Mouse (Mus musculus) gastrocnemius, postnatal 25 days (tissue): ENCODE data around the gene Krtap9-1. TPM values are rescaled to one million over a fixed set of nuclear protein-coding genes. Genes with fewer than 3 reads are reported as not detected.
"Not testable (repeated sequence)": the region's sequence is repeated elsewhere in the genome, so short reads cannot be mapped to it uniquely, and the experiment has no call there.

Source experiments
- DNase-seq: peaks from one replicate; pipeline ENCODE4 v3.0.0; 2022
- long read RNA-seq, 2 experiments: library from polyadenylated mRNA; stranded (forward); transcript quantifications; one replicate each; pipeline ENCODE4 v2.0.0; 2021
- total RNA-seq, 2 experiments: library from RNA; stranded (reverse); gene quantifications; 1 replicate in 1 of 2; 2 replicates in 1 of 2; pipeline ENCODE4 v1.2.3; 2021

Krtap9-1 gene
- not detected for total RNA-seq
- long read RNA-seq, experiment 1: 0 reads
- long read RNA-seq, experiment 2: 0 reads

GRCm38 (mm10) chr11:99873089-99873488 lies at the start of gene Krtap9-1:
Gene Krtap9-1, plus strand, starts transcription at chr11:99873389.
- DNase-seq: not testable (repeated sequence)

- DNase-seq: no peak
Observed at GRCm38 (mm10) chr11:99837966-99838365, 35.2 kb upstream of the Krtap9-1 start, which contains the start of gene 2300003K06Rik. Gene 2300003K06Rik, minus strand, starts transcription at chr11:99838066.

DNA sequence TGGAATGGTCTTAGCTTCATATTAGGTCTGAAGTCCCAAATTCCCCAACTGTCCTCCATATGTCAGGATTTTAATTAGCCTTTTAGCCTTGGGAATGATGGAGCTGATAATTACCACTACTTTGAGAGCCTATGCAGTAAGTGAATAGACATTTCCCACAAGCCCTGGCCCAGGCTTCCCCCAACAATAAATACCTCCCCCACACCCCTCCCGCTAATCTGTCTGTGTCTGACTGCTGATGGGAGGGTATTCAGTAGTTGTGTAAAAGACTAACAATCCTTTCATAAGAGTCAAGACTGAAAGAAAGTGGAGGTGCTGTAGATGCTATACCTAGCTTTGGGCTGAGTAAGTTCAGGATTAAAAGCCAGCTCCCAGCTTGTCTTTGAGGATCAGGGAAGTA lies 31.0 kb upstream of the Krtap9-1 start:
- no peak for DNase-seq

- no peak for DNase-seq
Observed at GRCm38 (mm10) chr11:99846746-99847145, 26.4 kb upstream of the Krtap9-1 start.

- DNase-seq: no peak
Observed at GRCm38 (mm10) chr11:99851508-99851907, 21.7 kb upstream of the Krtap9-1 start, which contains the start of gene Krtap4-16. Gene Krtap4-16, minus strand, starts transcription at chr11:99851608.

GRCm38 (mm10) chr11:99854121-99854520 lies 19.1 kb upstream of the Krtap9-1 start:
- DNase-seq: no peak

DNA sequence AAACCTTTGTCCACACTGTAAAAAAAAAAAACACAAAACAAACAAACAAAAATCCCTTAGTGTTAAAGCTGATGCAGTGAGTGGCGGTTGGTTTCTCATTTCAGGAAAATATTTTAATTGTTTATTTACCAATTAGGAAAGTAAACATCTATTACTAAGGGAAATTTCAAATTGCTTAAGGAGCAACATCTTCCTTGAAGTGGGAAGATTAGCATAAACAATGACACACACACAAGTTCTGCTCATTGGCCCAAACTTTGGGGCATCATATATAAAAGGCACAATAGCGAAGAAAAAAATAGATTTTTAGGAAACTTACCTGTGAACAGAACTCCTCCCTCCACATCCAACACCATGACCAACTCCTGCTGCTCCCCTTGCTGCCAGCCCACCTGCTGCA lies 15.6 kb upstream of the Krtap9-1 start, which contains the start of gene Gm11568:
TSS of gene Gm11568 (plus strand) at position 301 of the 400 bp plus-strand sequence.
- DNase-seq: no peak

DNA sequence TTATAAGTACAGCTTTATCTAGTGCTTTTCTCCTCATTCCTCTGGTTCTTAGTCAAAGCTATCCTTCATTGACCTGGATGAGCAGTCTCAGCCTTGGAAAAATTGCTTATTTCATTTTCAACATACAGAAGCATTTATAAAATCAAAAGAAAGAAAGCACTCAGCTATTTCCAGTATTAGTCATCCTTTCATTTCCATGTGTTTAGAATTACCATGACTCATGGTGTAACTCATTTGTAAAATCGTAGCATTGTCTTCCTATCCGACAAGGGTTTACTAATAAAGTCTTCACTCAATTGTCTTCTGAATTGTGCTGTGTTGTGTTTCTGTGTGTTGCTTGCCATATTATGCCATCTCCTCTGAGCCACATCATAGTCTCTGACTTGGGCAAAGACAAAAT lies 14.4 kb upstream of the Krtap9-1 start:
- DNase-seq: no peak

GRCm38 (mm10) chr11:99864176-99864575 lies 9.0 kb upstream of the Krtap9-1 start, which contains the start of gene Gm11559:
Gene Gm11559, plus strand, starts transcription at chr11:99864476.
- not testable (repeated sequence) for DNase-seq

DNA sequence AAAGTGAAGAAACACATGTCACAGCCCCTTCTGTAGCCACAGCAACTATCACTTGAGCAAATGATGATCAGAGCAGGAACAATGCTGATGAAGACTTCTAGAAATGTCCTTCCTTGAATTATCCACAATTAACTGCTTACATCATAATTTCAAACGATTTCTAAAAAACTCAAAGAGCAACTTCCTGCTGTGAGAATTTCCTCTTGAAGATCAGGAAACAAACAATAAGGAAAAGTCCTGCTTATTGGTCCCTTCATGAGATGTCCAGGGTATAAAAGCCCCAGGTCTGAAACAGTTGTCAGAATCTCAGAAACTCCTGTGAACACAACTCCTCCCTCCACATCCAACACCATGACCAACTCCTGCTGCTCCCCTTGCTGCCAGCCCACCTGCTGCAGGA lies 5.7 kb downstream of the Krtap9-1 start, which contains the start of gene Gm11567:
TSS of gene Gm11567 (plus strand) at position 301 of the 400 bp plus-strand sequence.
- not testable (repeated sequence) for DNase-seq

GRCm38 (mm10) chr11:99907620-99908019 lies 34.4 kb downstream of the Krtap9-1 start, which contains the start of gene Krtap31-1:
Gene Krtap31-1, plus strand, starts transcription at chr11:99907920.
- DNase-seq: no peak

- no peak for DNase-seq
Observed at GRCm38 (mm10) chr11:99914451-99914850, 41.3 kb downstream of the Krtap9-1 start, which contains the start of gene Gm11565. Gene Gm11565, plus strand, starts transcription at chr11:99914751.

Other genes starting within 250 kb of the Krtap9-1 start
- gene Krtap4-1, start 245.2 kb upstream of the Krtap9-1 start, total RNA-seq: not detected
- not detected for gene Krtap4-2, start 238.3 kb upstream of the Krtap9-1 start, total RNA-seq
- gene Krtap4-7, start 229.3 kb upstream of the Krtap9-1 start, total RNA-seq: not detected
- not detected for gene Gm11555, start 223.2 kb upstream of the Krtap9-1 start, total RNA-seq
- not detected for gene Gm11563, start 214.4 kb upstream of the Krtap9-1 start, total RNA-seq
- not detected for gene Krtap4-6, start 207.4 kb upstream of the Krtap9-1 start, total RNA-seq
- not detected for gene Gm14190, start 182.6 kb upstream of the Krtap9-1 start, total RNA-seq
- not detected for gene Gm14180, start 139.1 kb upstream of the Krtap9-1 start, total RNA-seq
- not detected for gene Gm11595, start 100.5 kb upstream of the Krtap9-1 start, total RNA-seq
- gene Krtap4-8, start 92.7 kb upstream of the Krtap9-1 start, total RNA-seq: not detected
- not detected for gene Krtap4-9, start 88.2 kb upstream of the Krtap9-1 start, total RNA-seq
- gene Gm11596, start 79.9 kb upstream of the Krtap9-1 start, total RNA-seq: not detected
- gene Gm11569, start 74.5 kb upstream of the Krtap9-1 start, total RNA-seq: not detected
- not detected for gene Gm11554, start 68.9 kb upstream of the Krtap9-1 start, total RNA-seq
- gene Krtap4-13, start 63.5 kb upstream of the Krtap9-1 start, total RNA-seq: not detected
- gene Gm11564, start 57.7 kb upstream of the Krtap9-1 start, total RNA-seq: not detected
- not detected for gene 2300003K06Rik, start 35.3 kb upstream of the Krtap9-1 start, total RNA-seq
- not detected for gene Krtap4-16, start 21.8 kb upstream of the Krtap9-1 start, total RNA-seq
- not detected for gene Gm11568, start 15.5 kb upstream of the Krtap9-1 start, total RNA-seq
- gene Gm11559, start 8.9 kb upstream of the Krtap9-1 start, total RNA-seq: not detected
- gene Gm11567, start 5.8 kb downstream of the Krtap9-1 start, total RNA-seq: not detected
- not detected for gene Krtap31-1, start 34.5 kb downstream of the Krtap9-1 start, total RNA-seq
- not detected for gene Gm11565, start 41.4 kb downstream of the Krtap9-1 start, total RNA-seq
- gene Krtap31-2, start 62.9 kb downstream of the Krtap9-1 start, total RNA-seq: not detected
- not detected for gene Krtap9-5, start 75.1 kb downstream of the Krtap9-1 start, total RNA-seq
- gene Krtap29-1, start 105.7 kb downstream of the Krtap9-1 start, total RNA-seq: not detected
- gene Krtap16-1, start 113.2 kb downstream of the Krtap9-1 start, total RNA-seq: not detected
- not detected for gene Krtap17-1, start 120.6 kb downstream of the Krtap9-1 start, total RNA-seq
- not detected for gene Krt33a, start 142.8 kb downstream of the Krtap9-1 start, total RNA-seq
- not detected for gene Krt33b, start 156.5 kb downstream of the Krtap9-1 start, total RNA-seq
- gene Krt34, start 168.2 kb downstream of the Krtap9-1 start, total RNA-seq: not detected
- gene Krt31, start 177.2 kb downstream of the Krtap9-1 start, total RNA-seq: not detected
- gene Krt32, start 214.8 kb downstream of the Krtap9-1 start, total RNA-seq: not detected
- not detected for gene Krt35, start 222.9 kb downstream of the Krtap9-1 start, total RNA-seq
- under 1 TPM in 1 of 2 experiments, not detected in 1; 0.16 TPM for gene Krt36, start 232.2 kb downstream of the Krtap9-1 start, total RNA-seq
- gene Krt13, start 248.2 kb downstream of the Krtap9-1 start, total RNA-seq: not detected